Mouse (Mus musculus): ENCODE measurements around the gene Spag9. TPM values are rescaled to one million over a fixed set of nuclear protein-coding genes. Genes with fewer than 3 reads are reported as not detected.

Gene Spag9
- total and polyA plus RNA-seq, 3 experiments: 21.0 to 32.1 (median 22.6) TPM

DNA sequence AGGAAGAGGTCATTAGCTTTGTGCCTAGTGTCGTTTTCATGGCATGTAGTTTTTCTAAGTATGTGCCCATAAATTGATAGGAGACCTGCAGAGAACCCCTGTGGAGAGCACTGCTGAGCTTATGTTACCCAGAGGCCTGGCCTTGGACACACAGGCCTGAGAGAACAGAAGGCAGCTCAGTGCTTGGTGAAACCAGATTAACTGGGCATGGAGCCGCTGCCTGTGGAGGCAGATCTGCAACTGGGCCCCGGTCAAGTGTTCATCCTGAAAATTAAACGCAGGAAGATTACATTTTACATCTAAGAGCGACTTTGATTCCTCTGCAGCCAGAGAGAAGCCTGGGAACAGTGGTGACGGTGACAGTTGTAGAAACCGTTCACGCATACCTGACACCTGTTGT, 132.6 kb downstream of the Spag9 start:
- dilution Hi-C loops (cut with MboI; ENCODE audit: extremely low pct_ligation_motif_present, extremely low pct_unique_long_range_greater_than_20kb, low sequenced_read_pairs): no loop called here

DNA sequence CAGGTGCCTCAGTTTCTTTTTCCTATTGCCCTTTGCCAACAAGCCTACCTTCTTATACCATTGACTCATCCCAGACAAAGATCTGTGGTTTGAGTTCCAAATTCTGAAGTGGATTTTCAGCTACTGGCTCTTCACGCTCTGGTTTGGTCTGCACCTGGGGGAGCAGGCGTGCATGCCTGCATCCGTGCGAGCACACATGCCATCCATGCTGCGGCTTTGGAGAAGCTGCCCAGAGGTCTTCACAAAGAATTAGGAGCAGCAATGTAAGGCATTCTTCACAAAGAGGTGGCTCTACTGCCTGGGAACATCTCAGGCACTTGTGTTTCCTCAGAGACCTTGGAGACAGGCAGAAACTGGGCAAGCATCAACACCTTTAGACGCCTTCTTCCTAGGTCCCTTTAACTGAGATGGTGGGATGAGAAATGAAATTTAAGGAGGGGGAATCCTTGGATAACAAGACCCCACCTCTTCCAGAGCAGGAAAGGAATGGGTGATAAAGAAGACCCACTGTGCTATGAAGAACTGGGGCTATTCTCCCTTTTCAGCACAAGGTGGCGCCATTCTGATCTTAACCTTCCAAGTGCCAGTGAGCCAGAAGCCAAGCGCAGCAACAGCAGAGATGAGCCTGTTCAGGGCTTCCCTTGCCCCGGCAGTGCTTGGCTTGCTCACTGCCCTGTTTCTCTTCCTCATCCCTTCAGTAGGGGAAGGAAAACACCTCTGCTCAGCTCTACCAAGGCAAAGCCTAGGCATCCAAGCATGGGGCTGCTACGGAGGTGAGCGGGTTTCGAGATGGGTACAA, 133.6 kb downstream of the Spag9 start:
- in situ Hi-C loops (cut with MboI; ENCODE audit: low pct_ligation_motif_present, low pct_unique_long_range_greater_than_20kb, low sequenced_read_pairs) (loop anchor here (10.0 kb wide), 1 partner anchor 355 kb away; the partner anchor contains the start of gene Spata20), dilution Hi-C loops (cut with MboI; ENCODE audit: extremely low pct_ligation_motif_present, extremely low pct_unique_long_range_greater_than_20kb, low sequenced_read_pairs) (no loop called here)
- Histone ChIP-seq H3K9ac (ENCODE audit: insufficient read depth, low read depth) (no peak overlapping the region), H3K27me3 (replicated peaks) (no peaks in the 10 kb centered on the region), H3K4me2 (ENCODE audit: insufficient read depth, low read depth, poor library complexity, severe bottlenecking) (no peak overlapping the region), H3K9me3 (replicated peaks; ENCODE audit: low read length) (no peaks in the 10 kb centered on the region), H3K36me3 (replicated peaks in 1 of 2; ENCODE audit: control insufficient read depth in 1 of 2, insufficient read depth in 1 of 2, low read length in 1 of 2) (peaks cover 7 to 17% of the 10 kb centered on the region in 2 experiments), H3K79me2 (replicated peaks; ENCODE audit: control insufficient read depth, extremely low read depth, insufficient read depth, poor library complexity, severe bottlenecking) (no peaks in the 10 kb centered on the region), H3K4me3 (replicated peaks in 1 of 3; ENCODE audit: low read depth in 2 of 3, low read length in 2 of 3, poor library complexity in 1 of 3) (no peak overlapping the region), H3K27ac (ENCODE audit: insufficient read depth, low read depth) (no peak overlapping the region), H3K4me1 (ENCODE audit: control insufficient read depth in 1 of 2, insufficient read depth in 2 of 2) (peaks cover 3 to 25% of the 10 kb centered on the region in 2 experiments)
- DNase-seq (ENCODE audit: extremely low read depth): peak; percentile 83
- TF ChIP-seq POLR2AphosphoS2 (IDR thresholded peaks at IDR 0.05; ENCODE audit: low read depth, low read length): no peak
- TF ChIP-seq NRF1 (IDR thresholded peaks at IDR 0.05; ENCODE audit: low read depth, low read length): peak; percentile 52
- no peak for TF ChIP-seq CHD2 (IDR thresholded peaks at IDR 0.05; ENCODE audit: low read length)
- TF ChIP-seq JUND (conservative IDR thresholded peaks at IDR 0.05; ENCODE audit: low read depth, low read length): peak; percentile 24; the same call in 1 of the 2 replicates
- TF ChIP-seq UBTF (IDR thresholded peaks at IDR 0.05; ENCODE audit: low read depth, low read length): peak; percentile 39; the same call in 1 of the 2 replicates
- peak; percentile 65; the same call in 1 of the 2 replicates for TF ChIP-seq ZC3H11A (IDR thresholded peaks at IDR 0.05; ENCODE audit: low read depth, low read length)
- no peak for TF ChIP-seq KAT2A (IDR thresholded peaks at IDR 0.05; ENCODE audit: insufficient replicate concordance, low read length)
- peak; percentile 48; the same call in 1 of the 2 replicates for TF ChIP-seq IRF4 (IDR thresholded peaks at IDR 0.05; ENCODE audit: low read depth, low read length)
- no peak for TF ChIP-seq USF1 (IDR thresholded peaks at IDR 0.05; ENCODE audit: low read depth, low read length)
- TF ChIP-seq SMC3 (IDR thresholded peaks at IDR 0.05; ENCODE audit: low read depth, low read length): peak; percentile 97
- TF ChIP-seq NELFE (IDR thresholded peaks at IDR 0.05; ENCODE audit: low read depth, low read length): 0 out of 2 replicates have a peak, but pooled peaks have one; percentile 41
- TF ChIP-seq JUN (IDR thresholded peaks at IDR 0.05; ENCODE audit: insufficient read depth, low read depth, low read length): 0 out of 2 replicates have a peak, but pooled peaks have one; percentile 15
- no peak for TF ChIP-seq EP300 (IDR thresholded peaks at IDR 0.05; ENCODE audit: low read length)
- TF ChIP-seq ELF1 (IDR thresholded peaks at IDR 0.05; ENCODE audit: low read depth, low read length): no peak
- TF ChIP-seq GABPA (IDR thresholded peaks at IDR 0.05; ENCODE audit: insufficient replicate concordance, low read depth, low read length): no peak
- TF ChIP-seq ZNF384 (IDR thresholded peaks at IDR 0.05; ENCODE audit: low read depth, low read length): no peak
- TF ChIP-seq MEF2A (IDR thresholded peaks at IDR 0.05; ENCODE audit: borderline replicate concordance, low read depth, low read length): peak; percentile 37; the same call in 1 of the 2 replicates
- TF ChIP-seq BHLHE40 (IDR thresholded peaks at IDR 0.05; ENCODE audit: low read depth, low read length): no peak
- TF ChIP-seq USF2 (conservative IDR thresholded peaks at IDR 0.05; ENCODE audit: low read depth, low read length): no peak
- TF ChIP-seq MXI1 (IDR thresholded peaks at IDR 0.05; ENCODE audit: low read depth, low read length): no peak
- peak; percentile 41; the same call in 1 of the 2 replicates for TF ChIP-seq ZKSCAN1 (IDR thresholded peaks at IDR 0.05; ENCODE audit: borderline replicate concordance, low read depth, low read length)
- TF ChIP-seq PAX5 (IDR thresholded peaks at IDR 0.05; ENCODE audit: low read length): no peak
- TF ChIP-seq MAFK (IDR thresholded peaks at IDR 0.05; ENCODE audit: insufficient replicate concordance, low read length): no peak
- 0 out of 2 replicates have a peak, but pooled peaks have one; percentile 22 for TF ChIP-seq POLR2A (IDR thresholded peaks at IDR 0.05; ENCODE audit: low read depth, low read length)
- TF ChIP-seq MYC (IDR thresholded peaks at IDR 0.05; ENCODE audit: low read depth, low read length): 0 out of 2 replicates have a peak, but pooled peaks have one; percentile 34

More for the DNA sequence above, 132.6 kb downstream of the Spag9 start:
- Histone ChIP-seq H3K4me2 (ENCODE audit: insufficient read depth, low read depth, poor library complexity, severe bottlenecking) (no peak overlapping the region), H3K36me3 (replicated peaks in 1 of 2; ENCODE audit: control insufficient read depth in 1 of 2, insufficient read depth in 1 of 2, low read length in 1 of 2) (peaks cover 7 to 22% of the 10 kb centered on the region in 2 experiments), H3K9ac (ENCODE audit: insufficient read depth, low read depth) (no peak overlapping the region), H3K9me3 (replicated peaks; ENCODE audit: low read length) (no peaks in the 10 kb centered on the region), H3K79me2 (replicated peaks; ENCODE audit: control insufficient read depth, extremely low read depth, insufficient read depth, poor library complexity, severe bottlenecking) (no peaks in the 10 kb centered on the region), H3K27me3 (replicated peaks) (no peaks in the 10 kb centered on the region), H3K4me3 (replicated peaks in 1 of 3; ENCODE audit: low read depth in 2 of 3, low read length in 2 of 3, poor library complexity in 1 of 3) (no peak overlapping the region), H3K27ac (ENCODE audit: insufficient read depth, low read depth) (no peak overlapping the region), H3K4me1 (ENCODE audit: control insufficient read depth in 1 of 2, insufficient read depth in 2 of 2) (peaks cover 0 to 24% of the 10 kb centered on the region in 2 experiments; a peak in 2 of 4 replicates)
- TF ChIP-seq TCF12 (IDR thresholded peaks at IDR 0.05; ENCODE audit: low read depth, low read length) (no peak), MXI1 (IDR thresholded peaks at IDR 0.05; ENCODE audit: low read depth, low read length) (no peak), MAX (IDR thresholded peaks at IDR 0.05; ENCODE audit: low read length) (no peak), POLR2A (IDR thresholded peaks at IDR 0.05; ENCODE audit: low read depth, low read length) (no peak), USF1 (IDR thresholded peaks at IDR 0.05; ENCODE audit: low read depth, low read length) (no peak), CTCF (conservative IDR thresholded peaks at IDR 0.05 in 1 of 2, IDR thresholded peaks at IDR 0.05 in 1 of 2; ENCODE audit: low read depth in 2 of 2, low read length in 2 of 2) (no peak), HCFC1 (IDR thresholded peaks at IDR 0.05; ENCODE audit: low read depth, low read length) (no peak), MEF2A (IDR thresholded peaks at IDR 0.05; ENCODE audit: borderline replicate concordance, low read depth, low read length) (no peak), JUN (IDR thresholded peaks at IDR 0.05; ENCODE audit: insufficient read depth, low read depth, low read length) (no peak), MYC (IDR thresholded peaks at IDR 0.05; ENCODE audit: low read depth, low read length) (no peak), ZKSCAN1 (IDR thresholded peaks at IDR 0.05; ENCODE audit: borderline replicate concordance, low read depth, low read length) (no peak), POLR2AphosphoS2 (IDR thresholded peaks at IDR 0.05; ENCODE audit: low read depth, low read length) (no peak), JUND (conservative IDR thresholded peaks at IDR 0.05; ENCODE audit: low read depth, low read length) (no peak), ETS1 (conservative IDR thresholded peaks at IDR 0.05; ENCODE audit: low read depth, low read length) (no peak), ZNF384 (IDR thresholded peaks at IDR 0.05; ENCODE audit: low read depth, low read length) (no peak)
- in situ Hi-C loops (cut with MboI; ENCODE audit: low pct_ligation_motif_present, low pct_unique_long_range_greater_than_20kb, low sequenced_read_pairs): no loop called here
- no peak for DNase-seq (ENCODE audit: extremely low read depth)

Measured in CH12.LX (cell line).